Mouse (Mus musculus) right cerebral cortex, adult 18-20 months (tissue): ENCODE results near the gene Slc2a4.
"Not testable (repeated sequence)": the region's sequence is repeated elsewhere in the genome, so short reads cannot be mapped to it uniquely, and the experiment has no call there.

Experiments
- DNase-seq: peaks from one replicate; pipeline ENCODE4 v3.0.0; 2022; ENCODE audit warnings: mixed read lengths

Slc2a4 gene

GRCm38 (mm10) chr11:69919053-69919452 is 28.9 kb downstream of the Slc2a4 start:
- DNase-seq, result no peak

- DNase-seq, result no peak
These were observed 29.9 kb downstream of the Slc2a4 start for GRCm38 (mm10) chr11:69918118-69918517.

GRCm38 (mm10) chr11:69917379-69917948 is 30.5 kb downstream of the Slc2a4 start:
- DNase-seq, result no peak

- DNase-seq, result not testable (repeated sequence)
These were observed 31.2 kb downstream of the Slc2a4 start for GRCm38 (mm10) chr11:69916652-69917378.

GRCm38 (mm10) chr11:69915667-69916627 is 32.0 kb downstream of the Slc2a4 start:
- no peak for DNase-seq

- DNase-seq, result no peak
These were observed 33.0 kb downstream of the Slc2a4 start for GRCm38 (mm10) chr11:69914917-69915430.

GRCm38 (mm10) chr11:69914372-69914764 is 33.6 kb downstream of the Slc2a4 start:
- no peak for DNase-seq

- peak; percentile 95 for DNase-seq
These were observed 34.2 kb downstream of the Slc2a4 start, which contains the start of gene Gps2 for GRCm38 (mm10) chr11:69913554-69914371. TSS of gene Gps2 (plus strand) at chr11:69913888.

- no peak for DNase-seq
These were observed 35.1 kb downstream of the Slc2a4 start for GRCm38 (mm10) chr11:69912716-69913530.

GRCm38 (mm10) chr11:69911701-69912100 is 36.3 kb downstream of the Slc2a4 start:
- DNase-seq, result no peak

GRCm38 (mm10) chr11:69910781-69911560 is 37.0 kb downstream of the Slc2a4 start:
- DNase-seq, result no peak

- DNase-seq, result no peak
These were observed 37.8 kb downstream of the Slc2a4 start for GRCm38 (mm10) chr11:69910177-69910576.

GRCm38 (mm10) chr11:69909174-69909573 is 38.8 kb downstream of the Slc2a4 start:
- no peak for DNase-seq

GRCm38 (mm10) chr11:69908645-69909044 is 39.3 kb downstream of the Slc2a4 start:
- no peak for DNase-seq

- DNase-seq, result no peak
These were observed 43.7 kb downstream of the Slc2a4 start for GRCm38 (mm10) chr11:69904311-69904710.

- no peak for DNase-seq
These were observed 45.0 kb downstream of the Slc2a4 start for GRCm38 (mm10) chr11:69902972-69903371.

- DNase-seq, result peak; percentile 20
These were observed 46.0 kb downstream of the Slc2a4 start for GRCm38 (mm10) chr11:69901993-69902392.

GRCm38 (mm10) chr11:69901406-69901846 is 46.6 kb downstream of the Slc2a4 start:
- DNase-seq, result peak; percentile 98

GRCm38 (mm10) chr11:69900471-69901405 is 47.2 kb downstream of the Slc2a4 start, which contains the start of the genes 2810408A11Rik and Neurl4:
TSS of gene 2810408A11Rik (minus strand) at chr11:69900987.
TSS of gene Neurl4 (plus strand) at chr11:69901072.
- peak; percentile 93 for DNase-seq
